Mouse (Mus musculus): Measurements from ENCODE around the gene Edc4.

DNA sequence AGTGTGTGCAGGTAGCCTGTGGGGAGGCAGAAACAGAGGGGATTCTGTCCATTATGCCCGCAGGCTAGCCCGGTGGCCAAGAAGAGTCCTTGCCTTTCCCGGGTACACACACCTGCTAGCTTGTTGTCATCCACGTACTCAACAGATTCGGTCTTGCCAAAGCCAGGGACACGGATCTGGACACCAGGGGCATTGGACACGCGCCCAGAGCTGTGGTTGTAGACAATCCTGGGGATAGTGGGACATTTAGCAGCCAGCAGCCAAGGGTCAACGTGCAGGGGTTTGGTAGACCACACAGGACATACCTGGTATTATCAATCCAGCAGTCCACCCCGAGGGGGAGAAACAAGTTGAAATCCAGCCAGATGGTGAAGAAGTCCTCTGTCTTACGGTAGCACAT is 61.3 kb downstream of the Edc4 start:
- TF ChIP-seq CTCF (IDR thresholded peaks at IDR 0.05; ENCODE audit: borderline replicate concordance, control insufficient read depth, extremely low read depth, insufficient read depth, low read length, poor library complexity) (no peak), POLR2A (IDR thresholded peaks at IDR 0.05; ENCODE audit: control insufficient read depth, extremely low read depth, insufficient read depth, low read length, poor library complexity) (no peak)

All from thymus, adult 2 months (tissue).